Comparison of ENCODE assay signal across 13 mouse cellular contexts in genomic region chrX:60896296-60896695, GRCm38 (mm10). TPM values are rescaled to one million over a fixed set of nuclear protein-coding genes. Genes with fewer than 3 reads are reported as not detected.
DNase-seq lines count a peak whose midpoint lies in the region; ATAC-seq and TF ChIP-seq lines count a peak whose summit lies in the region.
"Had no signal": no experiment of that assay in that cellular context is flagged by ENCODE, and none has a peak within 500 bp of the region (broad histone marks: within the 10 kb centered on the region; RNA-seq: fewer than 3 reads in every experiment).

No protein-coding gene starts in this region.

- H3K27me3 ChIP-seq in heart, embryonic 14.5 days (ENCODE audit: control insufficient read depth, insufficient read depth, low read length) = peaks cover 56% of the 10 kb centered on the region
- no peaks in the 10 kb centered on the region for H3K27me3 ChIP-seq in forebrain, embryonic 14.5 days (replicated peaks; ENCODE audit: control insufficient read depth, insufficient read depth, low read length)
- H3K27me3 ChIP-seq in midbrain, embryonic 13.5 days = peaks cover 13% of the 10 kb centered on the region
- no peaks in the 10 kb centered on the region for H3K27me3 ChIP-seq in thymus, adult 2 months (ENCODE audit: control insufficient read depth, insufficient read depth, low read length)

- WGBS in heart, embryonic 14.5 days = 13% methylated on average over 10 of the region's 13 CpGs
- WGBS in forebrain, embryonic 14.5 days = 21% methylated on average over 13 of the region's 13 CpGs
- WGBS in midbrain, embryonic 13.5 days = 8% methylated on average over 13 of the region's 13 CpGs
- WGBS in thymus, adult 2 months = 7% methylated on average over 10 of the region's 13 CpGs

- H3K27ac ChIP-seq in heart, embryonic 14.5 days (replicated peaks in 1 of 2; ENCODE audit: control insufficient read depth in 1 of 2, insufficient read depth in 1 of 2, low read depth in 2 of 2, low read length in 2 of 2) = no peak overlapping the region
- no peak overlapping the region for H3K27ac ChIP-seq in forebrain, embryonic 14.5 days (ENCODE audit: low read depth, low read length)
- no peak overlapping the region for H3K27ac ChIP-seq in midbrain, embryonic 13.5 days
- no peak overlapping the region for H3K27ac ChIP-seq in thymus, adult 2 months (ENCODE audit: control insufficient read depth, insufficient read depth, low read length)
- H3K27ac ChIP-seq: kidney, embryonic 15.5 days had no signal

- no peaks in the 10 kb centered on the region; a peak in 1 of 4 replicates for H3K4me1 ChIP-seq in heart, embryonic 14.5 days (ENCODE audit: control insufficient read depth in 2 of 2, insufficient read depth in 2 of 2, low read length in 2 of 2)
- H3K4me1 ChIP-seq in forebrain, embryonic 14.5 days (ENCODE audit: control insufficient read depth, insufficient read depth, low read length) = 0 out of 2 replicates have a peak, but pooled peaks cover 2% of the 10 kb centered on the region
- peaks cover 32% of the 10 kb centered on the region for H3K4me1 ChIP-seq in midbrain, embryonic 13.5 days (replicated peaks)
- 0 out of 2 replicates have a peak, but pooled peaks cover 2% of the 10 kb centered on the region for H3K4me1 ChIP-seq in thymus, adult 2 months (replicated peaks; ENCODE audit: control insufficient read depth, insufficient read depth, low read length)

- peak overlapping the region in 1 of 2 experiments; percentile 17; a peak in 1 of 4 replicates for H3K4me3 ChIP-seq in heart, embryonic 14.5 days (ENCODE audit: control insufficient read depth in 1 of 2, insufficient read depth in 1 of 2, low read depth in 1 of 2, low read length in 2 of 2)
- H3K4me3 ChIP-seq in forebrain, embryonic 14.5 days (ENCODE audit: low read depth, low read length) = no peak overlapping the region
- 0 out of 2 replicates have a peak overlapping the region, but pooled peaks have one; percentile 15 for H3K4me3 ChIP-seq in midbrain, embryonic 13.5 days (replicated peaks)
- H3K4me3 ChIP-seq in thymus, adult 2 months (ENCODE audit: control insufficient read depth, insufficient read depth, low read length) = no peak overlapping the region
- H3K4me3 ChIP-seq: kidney, embryonic 15.5 days; megakaryocyte, embryonic 14.5 days had no signal

- peak overlapping the region; percentile 40 for H3K4me2 ChIP-seq in heart, embryonic 14.5 days (ENCODE audit: low read length)
- H3K4me2 ChIP-seq in forebrain, embryonic 14.5 days (ENCODE audit: low read length) = peak overlapping the region; percentile 61; the same call in 1 of the 2 replicates
- H3K4me2 ChIP-seq in midbrain, embryonic 13.5 days (replicated peaks) = peak overlapping the region; percentile 67
- H3K4me2 ChIP-seq: kidney, embryonic 15.5 days; lung, embryonic 14.5 days had no signal

- no peak for TF ChIP-seq CTCF in thymus, adult 2 months (IDR thresholded peaks at IDR 0.05; ENCODE audit: borderline replicate concordance, control insufficient read depth, extremely low read depth, insufficient read depth, low read length, poor library complexity)

- no peak for TF ChIP-seq POLR2A in thymus, adult 2 months (IDR thresholded peaks at IDR 0.05; ENCODE audit: control insufficient read depth, extremely low read depth, insufficient read depth, low read length, poor library complexity)

- H3K9me3 ChIP-seq in heart, embryonic 14.5 days (ENCODE audit: control insufficient read depth, low read length) = 0 out of 2 replicates have a peak, but pooled peaks cover 3% of the 10 kb centered on the region
- no peaks in the 10 kb centered on the region for H3K9me3 ChIP-seq in forebrain, embryonic 14.5 days (replicated peaks; ENCODE audit: control insufficient read depth, low read length)
- no peaks in the 10 kb centered on the region for H3K9me3 ChIP-seq in midbrain, embryonic 13.5 days
- H3K9me3 ChIP-seq: kidney, embryonic 15.5 days had no signal

- no peak overlapping the region for H3K9ac ChIP-seq in heart, embryonic 14.5 days (ENCODE audit: low read length)
- H3K9ac ChIP-seq in forebrain, embryonic 14.5 days (ENCODE audit: low read length) = no peak overlapping the region
- no peak overlapping the region for H3K9ac ChIP-seq in midbrain, embryonic 13.5 days (replicated peaks)
- H3K9ac ChIP-seq: kidney, embryonic 15.5 days; lung, embryonic 14.5 days had no signal

- H3K36me3 ChIP-seq in heart, embryonic 14.5 days (ENCODE audit: control insufficient read depth, insufficient read depth, low read length) = no peaks in the 10 kb centered on the region
- no peaks in the 10 kb centered on the region for H3K36me3 ChIP-seq in forebrain, embryonic 14.5 days (ENCODE audit: control insufficient read depth, insufficient read depth, low read length)
- no peaks in the 10 kb centered on the region for H3K36me3 ChIP-seq in midbrain, embryonic 13.5 days
- H3K36me3 ChIP-seq in thymus, adult 2 months (ENCODE audit: control insufficient read depth, insufficient read depth, low read length) = no peaks in the 10 kb centered on the region
- H3K36me3 ChIP-seq: kidney, embryonic 15.5 days had no signal

- ATAC-seq in heart, embryonic 14.5 days (ENCODE audit: insufficient number of reproducible peaks, insufficient read depth, low FRiP score, low read depth) = no peak
- peak; percentile 1; the same call in 1 of the 2 replicates for ATAC-seq in forebrain, embryonic 14.5 days
- no peak for ATAC-seq in midbrain, embryonic 13.5 days

- DNase-seq in heart, adult 11 months = no peak
- DNase-seq in embryo, embryonic 10 days (ENCODE audit: low spot score) = peak; percentile 24
- DNase-seq in forebrain, embryonic 14.5 days (ENCODE audit: low spot score) = peak; percentile 69
- no peak for DNase-seq in layer of hippocampus, adult 11-12 months (ENCODE audit: low spot score)
- DNase-seq in thymus, adult 2 months = no peak
- DNase-seq in kidney, adult 9 months = no peak
- DNase-seq: heart, postnatal 4 days; lung, embryonic 14.5 days had no signal

RNA-seq across cellular contexts. Expression of gene Sox3, which starts 3.1 kb away (rescaled TPM):
- polyA plus RNA-seq in heart, embryonic 14.5 days (2014; fragmentation: Nextera tagmentation; extraction: Ambion mirVana) = 1.1 and 1.2 TPM in 2 replicates
- polyA plus RNA-seq in forebrain, embryonic 14.5 days (2014; fragmentation: Nextera tagmentation; extraction: Ambion mirVana) = 2.4 and 3.4 TPM in 2 replicates
- 2.4 and 2.6 TPM in 2 replicates for polyA plus RNA-seq in midbrain, embryonic 13.5 days (2015; fragmentation: Nextera tagmentation; extraction: Ambion mirVana)
- 0.09 and 0.17 TPM in 2 replicates for polyA plus RNA-seq in thymus, adult 2 months (2012; rRNA removed)
- polyA plus RNA-seq: C2C12; kidney, embryonic 15.5 days; lung, embryonic 14.5 days had no signal

Comparison
In these comparisons a context has a peak if more than half of its experiments do, and no peak if none do; other contexts are left out.
1. DNase-seq: peak in embryo, embryonic 10 days (single experiment) and forebrain, embryonic 14.5 days (single experiment); none in heart, adult 11 months (single experiment), layer of hippocampus, adult 11-12 months (single experiment), thymus, adult 2 months (single experiment) and kidney, adult 9 months (single experiment).
2. Peak in every context shown above with its lines, with median percentiles within 50 percentile points of each other: H3K4me2 ChIP-seq.